Mouse (Mus musculus) CD4-positive helper T cell, adult 2 months (primary cell): ENCODE measurements around the gene Vmn1r50.
"Not testable (repeated sequence)": the region's sequence is repeated elsewhere in the genome, so short reads cannot be mapped to it uniquely, and the experiment has no call there.

Experiments used
- DNase-seq: peaks from one replicate; pipeline ENCODE4 v3.0.0-alpha.2; 2012; ENCODE audit warnings: low read depth, missing footprints, low spot score

Gene Vmn1r50

GRCm38 (mm10) chr6:90101130-90101529 lies at the start of gene Vmn1r50:
TSS of gene Vmn1r50 (plus strand) at chr6:90101430.
- no peak for DNase-seq

- DNase-seq = no peak
These were observed 22.8 kb upstream of the Vmn1r50 start, which contains the start of gene Vmn1r49 for GRCm38 (mm10) chr6:90078406-90078805. TSS of gene Vmn1r49 (minus strand) at chr6:90078506.

- DNase-seq = no peak
These were observed 664 bp upstream of the Vmn1r50 start for GRCm38 (mm10) chr6:90100566-90100965.

GRCm38 (mm10) chr6:90122296-90122695 lies 21.1 kb downstream of the Vmn1r50 start, which contains the start of gene Vmn1r51:
TSS of gene Vmn1r51 (plus strand) at chr6:90122596.
- DNase-seq = not testable (repeated sequence)
